Mouse (Mus musculus) neural tube, embryonic 12.5 days (tissue): Measurements from ENCODE around the gene Pspn. TPM values are rescaled to one million over a fixed set of nuclear protein-coding genes. Genes with fewer than 3 reads are reported as not detected.

Experiments used
- ATAC-seq: fragments of 200-750 bp; cut with Nextera tagmentation; 2 replicates; pipeline ENCODE4 v1.8.0; 2017; ENCODE audit warnings: low read depth, mild to moderate bottlenecking, moderate TSS enrichment, moderate library complexity; ENCODE audit not compliant: low FRiP score
- H3K27ac ChIP-seq: fragments of 300-500 bp; sonication (generic); 2 replicates; pipeline ENCODE4 v1.5.1; 2016
- H3K27me3 ChIP-seq: fragments of 300-500 bp; sonication (generic); replicated peaks from 2 replicates; pipeline ENCODE4 v1.6.1; 2016; ENCODE audit warnings: mild to moderate bottlenecking
- H3K36me3 ChIP-seq: fragments of 300-500 bp; sonication (generic); 2 replicates; pipeline ENCODE4 v1.6.1; 2016; ENCODE audit warnings: mild to moderate bottlenecking
- H3K4me1 ChIP-seq: fragments of 300-500 bp; sonication (generic); 2 replicates; pipeline ENCODE4 v1.6.1; 2016
- H3K4me2 ChIP-seq: fragments of 300-500 bp; sonication (generic); replicated peaks from 2 replicates; pipeline ENCODE4 v1.6.1; 2016; ENCODE audit warnings: mild to moderate bottlenecking
- H3K4me3 ChIP-seq: fragments of 300-500 bp; sonication (generic); 2 replicates; pipeline ENCODE4 v1.5.1; 2016
- H3K9ac ChIP-seq: fragments of 300-500 bp; sonication (generic); 2 replicates; pipeline ENCODE4 v1.6.1; 2016; ENCODE audit warnings: mild to moderate bottlenecking
- H3K9me3 ChIP-seq: fragments of 300-500 bp; sonication (generic); 2 replicates; pipeline ENCODE4 v1.6.1; 2016; ENCODE audit warnings: mild to moderate bottlenecking
- WGBS: fragments of 180-500 bp; shearing (Covaris S2); methylation state at CpG from one replicate; pipeline ENCODE4 v1.1.7; 2016; 5-methylcytosine and 5-hydroxymethylcytosine counted together
- polyA plus RNA-seq: library from polyadenylated mRNA; unstranded; fragments of >200 nt; fragmentation: Nextera tagmentation; extraction: Ambion mirVana; gene quantifications from 2 replicates; pipeline ENCODE4 v1.2.1, GENCODE M21; 2016

Gene Pspn
- polyA plus RNA-seq, 1 experiment from 2014 or later: not detected

- peaks cover 17% of the 10 kb centered on the region for H3K4me1 ChIP-seq
- no peaks in the 10 kb centered on the region for H3K27me3 ChIP-seq
- ATAC-seq: peak; percentile 0; the same call in 1 of the 2 replicates
- H3K4me3 ChIP-seq: peak overlapping the region; percentile 63
- H3K4me2 ChIP-seq: peak overlapping the region; percentile 81
- H3K27ac ChIP-seq: no peak overlapping the region
- 70% methylated on average over 13 of the region's 13 CpGs for WGBS
- H3K36me3 ChIP-seq: peaks cover 10% of the 10 kb centered on the region
- H3K9me3 ChIP-seq: no peaks in the 10 kb centered on the region
- H3K9ac ChIP-seq: 0 out of 2 replicates have a peak overlapping the region, but pooled peaks have one; percentile 69
Observed at GRCm38 (mm10) chr17:57012245-57012795, 12.5 kb upstream of the Pspn start.

GRCm38 (mm10) chr17:57011236-57012141 lies 11.7 kb upstream of the Pspn start, which contains the start of the genes Gtf2f1 and Gm17949:
TSS of gene Gtf2f1 (minus strand) at chr17:57011288.
TSS of gene Gm17949 (plus strand) at chr17:57011469.
- WGBS: under 1% methylated on average over 51 of the region's 51 CpGs

GRCm38 (mm10) chr17:57010911-57011235 lies 11.1 kb upstream of the Pspn start:
- peak; percentile 55 for ATAC-seq
- H3K9me3 ChIP-seq: no peaks in the 10 kb centered on the region
- H3K4me2 ChIP-seq: peak overlapping the region; percentile 89
- H3K27me3 ChIP-seq: no peaks in the 10 kb centered on the region
- H3K4me1 ChIP-seq: peaks cover 17% of the 10 kb centered on the region
- under 1% methylated on average over 19 of the region's 19 CpGs for WGBS
- H3K9ac ChIP-seq: peak overlapping the region; percentile 68
- peak overlapping the region; percentile 3; the same call in 1 of the 2 replicates for H3K27ac ChIP-seq
- H3K36me3 ChIP-seq: peaks cover 24% of the 10 kb centered on the region
- peak overlapping the region; percentile 61 for H3K4me3 ChIP-seq

More at GRCm38 (mm10) chr17:57011236-57012141, 11.7 kb upstream of the Pspn start, which contains the start of the genes Gtf2f1 and Gm17949:
- Histone ChIP-seq H3K36me3 (peaks cover 18% of the 10 kb centered on the region), H3K4me3 (peak within 1 kb of the TSS; percentile 63), H3K9me3 (no peaks in the 10 kb centered on the region), H3K27ac (peak within 1 kb of the TSS; percentile 71), H3K9ac (peak within 1 kb of the TSS; percentile 69), H3K4me2 (peak within 1 kb of the TSS; percentile 89), H3K4me1 (peaks cover 17% of the 10 kb centered on the region), H3K27me3 (no peaks in the 10 kb centered on the region)
- ATAC-seq: peak; percentile 92

- Histone ChIP-seq H3K4me3 (no peak overlapping the region), H3K36me3 (peaks cover 57% of the 10 kb centered on the region), H3K9ac (no peak overlapping the region), H3K27ac (no peak overlapping the region), H3K4me1 (peaks cover 15% of the 10 kb centered on the region), H3K4me2 (no peak overlapping the region), H3K27me3 (no peaks in the 10 kb centered on the region), H3K9me3 (no peaks in the 10 kb centered on the region)
- ATAC-seq: no peak
- WGBS: 95% methylated on average over 13 of the region's 13 CpGs
Observed at GRCm38 (mm10) chr17:57007137-57007905, 7.5 kb upstream of the Pspn start.

GRCm38 (mm10) chr17:57003994-57004393 lies 4.2 kb upstream of the Pspn start:
- ATAC-seq: no peak

GRCm38 (mm10) chr17:57001228-57001627 lies 1.4 kb upstream of the Pspn start:
- no peak overlapping the region for H3K9ac ChIP-seq
- H3K4me1 ChIP-seq: peaks cover 10% of the 10 kb centered on the region
- H3K4me2 ChIP-seq: no peak overlapping the region
- ATAC-seq: no peak
- no peak overlapping the region for H3K27ac ChIP-seq
- H3K36me3 ChIP-seq: peaks cover 52% of the 10 kb centered on the region
- WGBS: 74% methylated on average over 8 of the region's 8 CpGs
- H3K9me3 ChIP-seq: no peaks in the 10 kb centered on the region
- no peak overlapping the region for H3K4me3 ChIP-seq
- no peaks in the 10 kb centered on the region for H3K27me3 ChIP-seq

More at GRCm38 (mm10) chr17:57003994-57004393, 4.2 kb upstream of the Pspn start:
- no peak overlapping the region for H3K4me3 ChIP-seq
- H3K9me3 ChIP-seq: no peaks in the 10 kb centered on the region
- no peak overlapping the region for H3K4me2 ChIP-seq
- peaks cover 70% of the 10 kb centered on the region for H3K36me3 ChIP-seq
- no peaks in the 10 kb centered on the region for H3K4me1 ChIP-seq
- 95% methylated on average over 7 of the region's 7 CpGs for WGBS
- no peak overlapping the region for H3K9ac ChIP-seq
- no peaks in the 10 kb centered on the region for H3K27me3 ChIP-seq
- H3K27ac ChIP-seq: no peak overlapping the region

- H3K27me3 ChIP-seq: no peaks in the 10 kb centered on the region
- H3K27ac ChIP-seq: no peak overlapping the region
- H3K4me2 ChIP-seq: no peak overlapping the region
- ATAC-seq: no peak
- no peaks in the 10 kb centered on the region for H3K9me3 ChIP-seq
- WGBS: 94% methylated on average over 9 of the region's 9 CpGs
- peaks cover 54% of the 10 kb centered on the region for H3K36me3 ChIP-seq
- H3K4me1 ChIP-seq: peaks cover 10% of the 10 kb centered on the region
- H3K4me3 ChIP-seq: no peak overlapping the region
- no peak overlapping the region for H3K9ac ChIP-seq
Observed at GRCm38 (mm10) chr17:56999414-56999813, 404 bp downstream of the Pspn start.

GRCm38 (mm10) chr17:56997029-56997667 lies 2.7 kb downstream of the Pspn start, which contains the start of gene Alkbh7:
TSS of gene Alkbh7 (plus strand) at chr17:56997339.
- Histone ChIP-seq H3K4me3 (peak within 1 kb of the TSS; percentile 63), H3K27ac (0 out of 2 replicates have a peak within 1 kb of the TSS, but pooled peaks have one; percentile 7), H3K4me1 (peaks cover 10% of the 10 kb centered on the region), H3K9me3 (no peaks in the 10 kb centered on the region), H3K9ac (peak within 1 kb of the TSS; percentile 61), H3K27me3 (no peaks in the 10 kb centered on the region), H3K4me2 (peak within 1 kb of the TSS; percentile 74), H3K36me3 (peaks cover 55% of the 10 kb centered on the region)
- ATAC-seq: peak; percentile 99
- WGBS: under 1% methylated on average over 38 of the region's 38 CpGs

- peak overlapping the region; percentile 74 for H3K4me2 ChIP-seq
- H3K4me3 ChIP-seq: no peak overlapping the region
Observed at GRCm38 (mm10) chr17:56996506-56996905, 3.3 kb downstream of the Pspn start.

GRCm38 (mm10) chr17:56995046-56995445 lies 4.8 kb downstream of the Pspn start:
- WGBS: 90% methylated on average over 8 of the region's 8 CpGs
- Histone ChIP-seq H3K27me3 (no peaks in the 10 kb centered on the region), H3K4me3 (no peak overlapping the region), H3K9me3 (no peaks in the 10 kb centered on the region), H3K4me2 (no peak overlapping the region), H3K36me3 (peaks cover 50% of the 10 kb centered on the region), H3K9ac (no peak overlapping the region), H3K27ac (no peak overlapping the region), H3K4me1 (peaks cover 17% of the 10 kb centered on the region)
- ATAC-seq: no peak

More at GRCm38 (mm10) chr17:56996506-56996905, 3.3 kb downstream of the Pspn start:
- peaks cover 10% of the 10 kb centered on the region for H3K4me1 ChIP-seq
- no peak for ATAC-seq
- H3K27me3 ChIP-seq: no peaks in the 10 kb centered on the region
- H3K9ac ChIP-seq: no peak overlapping the region
- WGBS: 74% methylated on average over 2 of the region's 2 CpGs
- peaks cover 53% of the 10 kb centered on the region for H3K36me3 ChIP-seq
- H3K27ac ChIP-seq: no peak overlapping the region
- H3K9me3 ChIP-seq: no peaks in the 10 kb centered on the region

GRCm38 (mm10) chr17:56990966-56991365 lies 8.9 kb downstream of the Pspn start:
- Histone ChIP-seq H3K4me3 (peak overlapping the region; percentile 84), H3K36me3 (peaks cover 38% of the 10 kb centered on the region), H3K4me2 (peak overlapping the region; percentile 71), H3K9ac (peak overlapping the region; percentile 75), H3K4me1 (peaks cover 7% of the 10 kb centered on the region), H3K27ac (no peak overlapping the region), H3K27me3 (no peaks in the 10 kb centered on the region), H3K9me3 (no peaks in the 10 kb centered on the region)
- 76% methylated on average over 2 of the region's 2 CpGs for WGBS
- no peak for ATAC-seq
